Mouse (Mus musculus) skeletal muscle tissue, postnatal 0 days (tissue): ENCODE data around the gene Ssbp2. TPM values are rescaled to one million over a fixed set of nuclear protein-coding genes. Genes with fewer than 3 reads are reported as not detected.

Source experiments
- microRNA-seq, 2 experiments: library from miRNA; unstranded; fragments of <30 nt; microRNA quantifications; one replicate each; pipeline ENCODE4; 2016
- polyA plus RNA-seq: library from polyadenylated mRNA; unstranded; fragments of >200 nt; fragmentation: Nextera tagmentation; extraction: Ambion mirVana; gene quantifications from 2 replicates; pipeline ENCODE4 v1.2.1, GENCODE M21; 2015

Ssbp2 gene
- polyA plus RNA-seq, result 53.2 and 56.1 TPM in 2 replicates

DNA sequence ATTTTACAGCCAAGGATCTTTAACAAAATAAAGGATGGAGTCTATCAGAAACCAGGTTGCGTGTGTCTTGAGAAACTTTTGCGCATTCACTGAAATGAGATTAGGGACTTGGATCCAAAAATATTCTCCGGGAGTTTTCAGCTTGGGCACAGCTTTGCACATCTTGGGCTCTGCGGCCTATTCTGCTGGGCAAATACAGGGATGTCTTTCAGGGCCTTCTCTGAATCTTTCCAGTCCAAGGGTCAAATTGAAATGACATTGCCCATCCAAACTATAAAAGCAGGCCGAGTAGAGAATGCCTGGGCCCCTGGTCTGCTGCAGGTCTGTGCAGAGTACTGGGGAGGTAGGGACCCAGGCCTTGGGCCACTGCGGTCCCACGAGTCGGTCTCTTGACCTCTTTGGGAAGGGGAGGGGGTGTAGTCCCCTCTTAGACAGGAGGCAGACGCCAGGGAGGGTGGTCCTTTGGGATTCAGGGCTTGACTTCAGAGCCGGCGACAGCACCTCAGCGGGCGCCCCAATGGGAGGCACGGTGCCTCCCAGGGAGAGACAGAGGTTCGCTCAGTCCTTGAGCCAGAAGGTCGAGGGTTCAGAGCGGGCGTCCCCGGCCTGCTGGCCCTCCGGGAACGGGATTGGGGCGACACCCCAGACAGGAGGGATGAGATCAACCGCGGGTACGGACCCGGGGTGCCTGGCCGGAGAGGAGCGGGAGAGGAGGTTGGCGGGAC, at the start of gene Ssbp2:
Gene Ssbp2, plus strand, starts transcription at position 388 of the 725 bp plus-strand sequence.

DNA sequence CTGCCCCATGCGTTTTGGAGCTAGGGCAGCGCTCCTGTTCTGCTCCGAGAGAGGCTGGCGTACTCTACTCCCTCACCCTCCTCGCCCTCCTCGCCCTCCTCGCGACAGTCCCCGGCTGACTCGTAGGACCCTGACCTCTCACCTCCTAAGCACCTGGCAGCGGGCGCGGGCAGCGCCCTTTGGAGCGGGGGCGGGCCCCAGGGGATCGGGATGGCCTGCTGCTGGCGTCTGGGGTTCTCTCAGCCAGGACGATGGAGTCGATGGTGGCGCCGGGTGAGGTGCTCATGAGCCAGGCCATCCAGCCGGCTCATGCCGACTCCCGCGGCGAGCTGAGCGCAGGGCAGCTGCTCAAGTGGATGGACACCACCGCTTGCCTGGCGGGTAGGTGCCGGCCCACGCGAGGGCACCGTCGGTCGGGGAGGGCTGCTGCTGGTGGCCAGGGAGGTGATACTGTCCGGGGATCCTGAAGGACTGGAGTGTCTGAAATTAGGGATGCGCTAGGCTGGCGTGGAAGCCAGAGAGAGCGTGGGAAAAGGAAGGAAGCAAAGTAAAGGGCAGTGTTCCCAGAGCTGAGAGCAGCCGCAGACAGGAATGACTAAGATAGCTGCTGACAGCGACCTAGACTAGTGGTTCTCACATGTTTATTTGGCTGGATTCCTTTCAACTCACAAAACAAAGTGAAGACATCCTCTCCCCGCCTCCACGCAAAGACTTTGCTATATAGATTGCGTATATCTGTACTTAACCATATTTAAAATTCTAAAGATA, 281.4 kb downstream of the Ssbp2 start, which contains the start of gene Acot12:
Gene Acot12, plus strand, starts transcription at position 233 of the 768 bp plus-strand sequence.

Small RNA genes lying within 50 kb of the gene (microRNA-seq; reads per million reads assigned to microRNA genes)
- 0 reads per million in 2 experiments for gene Gm27656

Other genes with a start within 250 kb of the Ssbp2 start
- gene Atg10, start 236.3 kb upstream of the Ssbp2 start, polyA plus RNA-seq, result 16.3 and 17.9 TPM in 2 replicates